Mouse (Mus musculus) heart, embryonic 11.5 days (tissue): ENCODE measurements around the gene Hrk. TPM values are rescaled to one million over a fixed set of nuclear protein-coding genes. Genes with fewer than 3 reads are reported as not detected.

Experiments used
- ATAC-seq: fragments of 200-750 bp; cut with Nextera tagmentation; replicated peaks from 2 replicates; pipeline ENCODE4 v1.8.0; 2017; ENCODE audit warnings: moderate library complexity; ENCODE audit not compliant: insufficient number of reproducible peaks, low FRiP score, low TSS enrichment
- H3K27ac ChIP-seq: fragments of 300-500 bp; sonication (generic); 2 replicates; pipeline ENCODE4 v1.5.1; 2014; ENCODE audit warnings: mild to moderate bottlenecking, low read depth, low read length
- H3K27me3 ChIP-seq: fragments of 300-500 bp; sonication (generic); 2 replicates; pipeline ENCODE4 v1.6.1; 2014; ENCODE audit warnings: mild to moderate bottlenecking, low read length, mixed read lengths; ENCODE audit not compliant: control insufficient read depth, insufficient read depth
- H3K36me3 ChIP-seq: fragments of 300-500 bp; sonication (generic); 2 replicates; pipeline ENCODE4 v1.6.1; 2014; ENCODE audit warnings: mild to moderate bottlenecking, low read length, moderate library complexity, mixed read lengths; ENCODE audit not compliant: control insufficient read depth, insufficient read depth
- H3K4me1 ChIP-seq: fragments of 300-500 bp; sonication (generic); 2 replicates; pipeline ENCODE4 v1.6.1; 2014; ENCODE audit warnings: low read length; ENCODE audit not compliant: control insufficient read depth, insufficient read depth
- H3K4me2 ChIP-seq: fragments of 300-500 bp; sonication (generic); 2 replicates; pipeline ENCODE4 v1.6.1; 2014; ENCODE audit warnings: mild to moderate bottlenecking, moderate library complexity
- H3K4me3 ChIP-seq: fragments of 300-500 bp; sonication (generic); 2 replicates; pipeline ENCODE4 v1.5.1; 2014; ENCODE audit warnings: low read depth, low read length
- H3K9ac ChIP-seq: fragments of 300-500 bp; sonication (generic); 2 replicates; pipeline ENCODE4 v1.6.1; 2014; ENCODE audit warnings: mild to moderate bottlenecking, low read depth, low read length, moderate library complexity
- H3K9me3 ChIP-seq: fragments of 300-500 bp; sonication (generic); replicated peaks from 2 replicates; pipeline ENCODE4 v1.6.1; 2016; ENCODE audit warnings: low read length; ENCODE audit not compliant: control insufficient read depth
- WGBS: fragments of 180-500 bp; shearing (Covaris S2); extraction: QIAGEN DNeasy Blood & Tissue Kit; methylation state at CpG from one replicate; pipeline ENCODE4 v1.1.7; 2014; ENCODE audit not compliant: insufficient replicate concordance; 5-methylcytosine and 5-hydroxymethylcytosine counted together
- polyA plus RNA-seq: library from polyadenylated mRNA; unstranded; fragments of >200 nt; fragmentation: Nextera tagmentation; extraction: Ambion mirVana; gene quantifications from 2 replicates; pipeline ENCODE4 v1.2.1, GENCODE M21; 2014

Gene Hrk
- polyA plus RNA-seq, 1 experiment from 2014 or later, result not detected

GRCm38 (mm10) chr5:118214012-118214411 lies 49.6 kb downstream of the Hrk start:
- no peak; the same call in 1 of the 2 replicates for ATAC-seq
- Histone ChIP-seq H3K9me3 (no peaks in the 10 kb centered on the region), H3K27ac (no peak overlapping the region), H3K4me2 (peak overlapping the region; percentile 73), H3K9ac (peak overlapping the region; percentile 53; the same call in 1 of the 2 replicates), H3K4me3 (peak overlapping the region; percentile 40), H3K4me1 (peaks cover 3% of the 10 kb centered on the region; the same call in 1 of the 2 replicates), H3K27me3 (no peaks in the 10 kb centered on the region), H3K36me3 (no peaks in the 10 kb centered on the region)
- WGBS, result 23% methylated on average over 5 of the region's 5 CpGs

DNA sequence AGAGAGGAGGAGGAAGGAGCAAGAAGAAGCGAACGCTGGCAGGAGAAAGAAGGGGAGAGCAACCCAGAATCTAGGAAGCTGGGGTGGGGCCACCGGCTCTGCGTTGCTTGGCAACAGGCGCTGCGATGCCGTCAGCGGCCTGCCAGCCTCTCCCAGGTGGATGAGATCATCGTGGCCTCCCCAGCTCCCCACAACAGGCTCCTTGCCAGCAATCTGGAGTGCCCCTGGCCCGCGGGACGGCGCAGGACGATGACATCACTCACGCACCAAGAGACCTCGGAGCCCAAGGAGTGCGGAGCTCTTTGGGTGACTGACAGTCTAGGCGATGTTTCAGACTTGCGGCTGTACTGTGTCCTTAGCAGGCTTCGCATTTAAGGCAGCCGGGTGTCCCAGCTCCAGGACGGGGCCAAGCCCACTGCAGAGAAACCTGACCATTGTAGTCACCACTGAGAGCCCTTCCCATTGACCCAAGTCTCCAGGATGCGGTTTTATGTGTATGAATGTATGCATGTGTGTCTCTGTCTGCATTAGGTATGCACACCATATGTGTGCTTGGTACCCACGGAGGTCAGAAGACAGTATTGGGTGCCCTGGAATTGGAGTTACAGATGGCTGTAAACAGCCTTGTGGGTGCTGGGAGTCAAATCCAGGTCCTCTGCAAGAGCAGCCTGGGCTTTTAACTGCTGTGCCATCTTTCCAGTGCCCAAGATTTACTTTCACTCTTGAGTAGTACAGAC lies 50.1 kb downstream of the Hrk start:
- Histone ChIP-seq H3K9me3 (no peaks in the 10 kb centered on the region), H3K4me1 (peaks cover 3% of the 10 kb centered on the region; the same call in 1 of the 2 replicates), H3K4me3 (peak overlapping the region; percentile 40), H3K9ac (peak overlapping the region; percentile 53), H3K36me3 (no peaks in the 10 kb centered on the region), H3K27me3 (no peaks in the 10 kb centered on the region), H3K27ac (no peak overlapping the region), H3K4me2 (peak overlapping the region; percentile 73)
- ATAC-seq, result 0 out of 2 replicates have a peak, but pooled peaks have one; percentile 70
- 9% methylated on average over 24 of the region's 24 CpGs for WGBS

- Histone ChIP-seq H3K27me3 (no peaks in the 10 kb centered on the region), H3K4me1 (peaks cover 3% of the 10 kb centered on the region; the same call in 1 of the 2 replicates), H3K4me2 (no peak overlapping the region), H3K27ac (no peak overlapping the region), H3K9me3 (no peaks in the 10 kb centered on the region), H3K36me3 (no peaks in the 10 kb centered on the region), H3K9ac (no peak overlapping the region), H3K4me3 (no peak overlapping the region)
- ATAC-seq, result no peak
- 63% methylated on average over 6 of the region's 6 CpGs for WGBS
Observed at GRCm38 (mm10) chr5:118217410-118217809, 53.0 kb downstream of the Hrk start.

GRCm38 (mm10) chr5:118223142-118223757 lies 58.8 kb downstream of the Hrk start:
- no peaks in the 10 kb centered on the region for H3K4me1 ChIP-seq
- no peak overlapping the region for H3K27ac ChIP-seq
- no peak for ATAC-seq
- no peak overlapping the region for H3K9ac ChIP-seq
- H3K4me2 ChIP-seq, result no peak overlapping the region
- WGBS, result 49% methylated on average over 9 of the region's 9 CpGs
- no peaks in the 10 kb centered on the region for H3K36me3 ChIP-seq
- no peak overlapping the region for H3K4me3 ChIP-seq
- H3K9me3 ChIP-seq, result no peaks in the 10 kb centered on the region
- H3K27me3 ChIP-seq, result no peaks in the 10 kb centered on the region

DNA sequence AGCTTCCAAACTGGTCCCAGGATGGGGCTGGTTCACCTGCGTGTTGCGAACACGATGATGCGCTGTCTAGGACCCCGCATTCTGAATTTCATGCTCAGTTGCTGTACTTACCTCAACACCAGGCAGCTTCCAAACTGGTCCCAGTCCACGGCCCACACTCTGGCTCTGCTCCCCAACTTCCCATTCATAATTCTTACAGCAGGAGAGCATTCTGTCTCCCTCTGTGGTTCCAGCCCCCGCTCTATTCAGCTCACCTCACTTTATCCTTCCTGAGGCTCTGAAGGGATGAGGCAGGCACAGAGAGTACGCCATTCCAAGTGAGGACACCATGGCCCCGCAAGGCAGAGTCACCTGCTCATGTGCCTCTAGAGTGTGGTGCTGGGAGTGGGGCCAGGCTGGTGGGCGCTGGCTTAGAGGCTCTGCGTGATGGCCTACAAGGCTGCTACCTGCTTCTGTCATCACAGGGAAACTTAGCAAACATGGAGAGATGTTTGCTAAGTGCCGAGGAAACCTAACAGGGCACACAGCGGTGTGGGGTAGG lies 65.7 kb downstream of the Hrk start:
- H3K4me2 ChIP-seq, result no peak overlapping the region
- no peak for ATAC-seq
- 90% methylated on average over 13 of the region's 13 CpGs for WGBS
- H3K9ac ChIP-seq, result no peak overlapping the region
- H3K9me3 ChIP-seq, result no peaks in the 10 kb centered on the region
- no peak overlapping the region for H3K27ac ChIP-seq
- H3K27me3 ChIP-seq, result no peaks in the 10 kb centered on the region
- no peak overlapping the region for H3K4me3 ChIP-seq
- H3K36me3 ChIP-seq, result no peaks in the 10 kb centered on the region
- H3K4me1 ChIP-seq, result no peaks in the 10 kb centered on the region

DNA sequence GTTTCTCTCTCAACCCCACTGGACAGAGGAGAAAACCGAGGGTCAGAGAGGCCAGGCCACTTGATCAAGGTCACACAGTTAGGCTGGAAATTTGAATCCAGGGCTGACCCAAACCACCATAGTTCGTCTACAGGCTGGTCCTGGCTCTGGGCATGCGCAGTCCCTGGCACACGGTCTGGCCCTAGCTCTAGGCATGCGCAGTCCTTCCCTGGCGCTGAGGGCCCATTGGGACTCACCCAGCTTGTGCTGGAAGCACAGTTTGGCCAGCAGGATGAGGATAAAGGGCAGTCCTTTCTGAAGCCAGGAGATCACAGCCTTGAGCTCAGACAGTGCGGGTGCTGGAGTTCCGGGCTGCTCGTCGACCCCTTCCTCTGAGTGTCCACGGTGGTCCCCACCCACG lies 72.4 kb downstream of the Hrk start:
- ATAC-seq, result no peak
- Histone ChIP-seq H3K9ac (no peak overlapping the region), H3K36me3 (no peaks in the 10 kb centered on the region), H3K4me3 (no peak overlapping the region), H3K4me2 (no peak overlapping the region), H3K4me1 (no peaks in the 10 kb centered on the region; the same call in 1 of the 2 replicates), H3K9me3 (no peaks in the 10 kb centered on the region), H3K27ac (no peak overlapping the region), H3K27me3 (no peaks in the 10 kb centered on the region)
- WGBS, result 76% methylated on average over 12 of the region's 12 CpGs

Other genes with a start within 250 kb of the Hrk start
- gene Fbxo21, start 187.9 kb upstream of the Hrk start, polyA plus RNA-seq, result 46.2 and 52.8 TPM in 2 replicates
- 17.9 and 21.3 TPM in 2 replicates for gene Tesc, start 136.9 kb upstream of the Hrk start, polyA plus RNA-seq
- 16.8 and 18.6 TPM in 2 replicates for gene Fbxw8, start 9.2 kb upstream of the Hrk start, polyA plus RNA-seq
- 2.2 and 2.4 TPM in 2 replicates for gene Rnft2, start 80.5 kb downstream of the Hrk start, polyA plus RNA-seq
- gene 2410131K14Rik, start 80.6 kb downstream of the Hrk start, polyA plus RNA-seq, result 5.9 and 7.6 TPM in 2 replicates